Mouse (Mus musculus) kidney, postnatal 0 days (tissue): ENCODE results near the gene Usp6nl. TPM values are rescaled to one million over a fixed set of nuclear protein-coding genes. Genes with fewer than 3 reads are reported as not detected.

Experiments
- ATAC-seq: fragments of 200-750 bp; cut with Nextera tagmentation; replicated peaks from 2 replicates; pipeline ENCODE4 v1.8.0; 2017; ENCODE audit warnings: low read depth, moderate number of reproducible peaks, moderate TSS enrichment, moderate library complexity; ENCODE audit not compliant: low FRiP score
- DNase-seq: peaks from one replicate; pipeline ENCODE4 v3.0.0-alpha.2; 2016; ENCODE audit warnings: low spot score
- H3K27ac ChIP-seq: fragments of 300-500 bp; sonication (generic); 2 replicates; pipeline ENCODE4 v1.5.1; 2014; ENCODE audit warnings: mild to moderate bottlenecking
- H3K27me3 ChIP-seq: fragments of 300-500 bp; sonication (generic); 2 replicates; pipeline ENCODE4 v1.6.1; 2014; ENCODE audit warnings: low read length, mixed read lengths; ENCODE audit not compliant: insufficient read depth
- H3K36me3 ChIP-seq: fragments of 300-500 bp; sonication (generic); 2 replicates; pipeline ENCODE4 v1.6.1; 2014; ENCODE audit warnings: low read length, mixed read lengths; ENCODE audit not compliant: insufficient read depth
- H3K4me1 ChIP-seq: fragments of 300-500 bp; sonication (generic); replicated peaks from 2 replicates; pipeline ENCODE4 v1.6.1; 2014; ENCODE audit warnings: antibody characterized with exemption, low read length, mixed read lengths; ENCODE audit not compliant: insufficient read depth
- H3K4me2 ChIP-seq: fragments of 300-500 bp; sonication (generic); 2 replicates; pipeline ENCODE4 v1.6.1; 2014; ENCODE audit warnings: mild to moderate bottlenecking, low read length, moderate library complexity, mixed read lengths
- H3K4me3 ChIP-seq: fragments of 300-500 bp; sonication (generic); replicated peaks from 2 replicates; pipeline ENCODE4 v1.5.1; 2014; ENCODE audit warnings: low read depth, low read length
- H3K9ac ChIP-seq: fragments of 300-500 bp; sonication (generic); 2 replicates; pipeline ENCODE4 v1.6.1; 2014; ENCODE audit warnings: low read depth, low read length
- H3K9me3 ChIP-seq: fragments of 300-500 bp; sonication (generic); replicated peaks from 2 replicates; pipeline ENCODE4 v1.6.1; 2016; ENCODE audit warnings: low read length, inconsistent platforms, mixed read lengths
- CTCF ChIP-seq: IDR thresholded peaks from 2 replicates; pipeline ENCODE4 v1.5.1; 2016; ENCODE audit warnings: antibody characterized with exemption, low read depth, mild to moderate bottlenecking, moderate library complexity
- WGBS: fragments of 180-500 bp; shearing (Covaris S2); extraction: QIAGEN DNeasy Blood & Tissue Kit; methylation state at CpG from one replicate; pipeline ENCODE4 v1.1.7; 2014; 5-methylcytosine and 5-hydroxymethylcytosine counted together
- polyA plus RNA-seq: library from polyadenylated mRNA; unstranded; fragments of >200 nt; fragmentation: Nextera tagmentation; extraction: Ambion mirVana; gene quantifications from 2 replicates; pipeline ENCODE4 v1.2.1, GENCODE M21; 2015

Gene Usp6nl
- polyA plus RNA-seq, 1 experiment from 2014 or later = 9.8 TPM

DNA sequence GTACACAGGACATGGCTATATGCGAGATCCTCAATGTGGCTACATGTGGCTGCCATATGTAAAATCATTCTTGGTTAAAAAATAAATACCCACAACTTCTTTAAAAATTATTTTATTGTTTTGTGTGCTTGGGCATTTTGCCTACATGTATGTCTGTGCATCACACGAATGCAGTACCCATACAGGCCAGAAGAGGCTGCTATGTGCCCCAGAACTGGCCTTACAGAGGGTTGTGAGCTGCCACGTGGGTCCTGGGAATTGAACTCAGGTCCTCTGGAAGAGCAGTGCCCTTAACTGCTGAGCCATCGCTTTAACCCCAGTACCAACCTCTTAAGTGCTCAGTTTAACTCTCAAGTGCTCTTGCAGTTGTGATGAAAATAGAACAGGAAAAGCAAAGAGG, 168.4 kb downstream of the Usp6nl start:
- Histone ChIP-seq H3K4me1 (no peaks in the 10 kb centered on the region), H3K27ac (no peak overlapping the region), H3K4me2 (no peak overlapping the region), H3K9ac (no peak overlapping the region), H3K4me3 (no peak overlapping the region), H3K9me3 (no peaks in the 10 kb centered on the region), H3K36me3 (no peaks in the 10 kb centered on the region), H3K27me3 (no peaks in the 10 kb centered on the region)
- 91% methylated on average over 4 of the region's 4 CpGs for WGBS
- DNase-seq (no peak), ATAC-seq (no peak)
- TF ChIP-seq CTCF = peak; percentile 13; the same call in 1 of the 2 replicates

GRCm38 (mm10) chr2:6493886-6494285, 171.4 kb downstream of the Usp6nl start:
- no peaks in the 10 kb centered on the region for H3K4me1 ChIP-seq
- H3K4me3 ChIP-seq = no peak overlapping the region
- WGBS = 77% methylated on average over 5 of the region's 5 CpGs
- TF ChIP-seq CTCF = no peak
- no peak overlapping the region for H3K9ac ChIP-seq
- H3K27ac ChIP-seq = no peak overlapping the region
- H3K4me2 ChIP-seq = no peak overlapping the region
- no peak for DNase-seq
- H3K36me3 ChIP-seq = no peaks in the 10 kb centered on the region
- ATAC-seq = no peak
- H3K9me3 ChIP-seq = no peaks in the 10 kb centered on the region
- H3K27me3 ChIP-seq = no peaks in the 10 kb centered on the region

Other genes with a start within 250 kb of the Usp6nl start
- gene Proser2, start 192.5 kb upstream of the Usp6nl start, polyA plus RNA-seq = 16.7 and 17.0 TPM in 2 replicates
- 15.1 and 16.0 TPM in 2 replicates for gene Echdc3, start 109.6 kb upstream of the Usp6nl start, polyA plus RNA-seq